Mouse (Mus musculus) CH12.LX (cell line): ENCODE measurements around the gene Dntt. TPM values are rescaled to one million over a fixed set of nuclear protein-coding genes. Genes with fewer than 3 reads are reported as not detected.
A peak's percentile ranks its signal among the peaks of the same experiment; 100 is the strongest.

Experiments
- DNase-seq: peaks from one replicate; pipeline ENCODE4 v3.0.0-alpha.2; 2013; ENCODE audit errors: extremely low read depth
- H3K27ac ChIP-seq: 2 replicates; pipeline ENCODE4 v1.5.1; 2012; ENCODE audit warnings: low read depth, mild to moderate bottlenecking, control low read depth, moderate library complexity; ENCODE audit not compliant: insufficient read depth
- H3K27me3 ChIP-seq: replicated peaks from 2 replicates; pipeline ENCODE3; 2012; ENCODE audit warnings: inconsistent platforms
- H3K36me3 ChIP-seq, 2 experiments: replicated peaks in 1 of 2; 2 replicates each; pipeline versions ENCODE3 to v1.6.1; 2012; ENCODE audit warnings: inconsistent platforms in 1 of 2, low read length in 1 of 2, mild to moderate bottlenecking in 1 of 2, mixed read lengths in 1 of 2, moderate library complexity in 1 of 2; ENCODE audit not compliant: control insufficient read depth in 1 of 2, insufficient read depth in 1 of 2
- H3K4me1 ChIP-seq, 2 experiments: 2 replicates each; pipeline ENCODE4 v1.6.1; 2012; ENCODE audit warnings: inconsistent platforms in 1 of 2, moderate library complexity in 1 of 2; ENCODE audit not compliant: insufficient read depth in 2 of 2, control insufficient read depth in 1 of 2
- H3K4me2 ChIP-seq: 2 replicates; pipeline ENCODE4 v1.6.1; 2012; ENCODE audit warnings: low read depth, mild to moderate bottlenecking, control low read depth; ENCODE audit not compliant: poor library complexity, insufficient read depth, severe bottlenecking
- H3K4me3 ChIP-seq, 3 experiments: fragments of 150-350 bp in 1 of 3; sonication (generic) in 1 of 3; replicated peaks in 1 of 3; 2 replicates each; pipeline versions ENCODE3 to v1.5.1; 2011 to 2012; ENCODE audit warnings: low read depth in 2 of 3, low read length in 2 of 3, mild to moderate bottlenecking in 2 of 3, moderate library complexity in 2 of 3, control low read depth in 1 of 3, improper control_type of control experiment in 1 of 3, inconsistent platforms in 1 of 3, mixed read lengths in 1 of 3; ENCODE audit not compliant: poor library complexity in 1 of 3
- H3K79me2 ChIP-seq: replicated peaks from 2 replicates; pipeline ENCODE4 v1.6.1; 2012; ENCODE audit warnings: mild to moderate bottlenecking, moderate library complexity; ENCODE audit not compliant: control insufficient read depth, poor library complexity, insufficient read depth, severe bottlenecking; ENCODE audit errors: extremely low read depth
- H3K9ac ChIP-seq: 2 replicates; pipeline ENCODE4 v1.6.1; 2012; ENCODE audit warnings: low read depth, mild to moderate bottlenecking, control low read depth, moderate library complexity; ENCODE audit not compliant: insufficient read depth
- H3K9me3 ChIP-seq: replicated peaks from 2 replicates; pipeline ENCODE3; 2012; ENCODE audit warnings: low read length, inconsistent platforms, mixed read lengths
- CHD1 ChIP-seq: IDR thresholded peaks from 2 replicates; pipeline ENCODE4 v1.6.1; 2012; ENCODE audit warnings: low read depth, low read length, improper control_type of control experiment, inconsistent platforms
- CTCF ChIP-seq, 2 experiments: IDR thresholded peaks in 1 of 2; conservative IDR thresholded peaks in 1 of 2; 2 replicates each; pipeline ENCODE4 v1.5.1; 2011 to 2012; ENCODE audit warnings: low read depth in 2 of 2, low read length in 2 of 2, improper control_type of control experiment in 1 of 2, inconsistent platforms in 1 of 2, mild to moderate bottlenecking in 1 of 2, moderate library complexity in 1 of 2
- E2F4 ChIP-seq: IDR thresholded peaks from 2 replicates; pipeline ENCODE4 v1.6.1; 2011; ENCODE audit warnings: low read depth, low read length, improper control_type of control experiment; ENCODE audit not compliant: insufficient replicate concordance
- ETS1 ChIP-seq: conservative IDR thresholded peaks from 2 replicates; pipeline ENCODE4 v1.6.1; 2012; ENCODE audit warnings: low read depth, mild to moderate bottlenecking, inconsistent platforms, low read length, improper control_type of control experiment, moderate library complexity
- GABPA ChIP-seq: IDR thresholded peaks from 2 replicates; pipeline ENCODE4 v1.6.1; 2012; ENCODE audit warnings: low read depth, low read length, improper control_type of control experiment, inconsistent platforms; ENCODE audit not compliant: insufficient replicate concordance
- HCFC1 ChIP-seq: IDR thresholded peaks from 2 replicates; pipeline ENCODE4 v1.6.1; 2012; ENCODE audit warnings: low read depth, mild to moderate bottlenecking, inconsistent platforms, low read length, improper control_type of control experiment
- JUND ChIP-seq: conservative IDR thresholded peaks from 2 replicates; pipeline ENCODE4 v1.6.1; 2011; ENCODE audit warnings: low read depth, low read length, improper control_type of control experiment
- KAT2A ChIP-seq: IDR thresholded peaks from 2 replicates; pipeline ENCODE4 v1.6.1; 2012; ENCODE audit warnings: low read length, improper control_type of control experiment, inconsistent platforms; ENCODE audit not compliant: insufficient replicate concordance
- MAFK ChIP-seq: IDR thresholded peaks from 2 replicates; pipeline ENCODE4 v1.6.1; 2011; ENCODE audit warnings: low read length, improper control_type of control experiment; ENCODE audit not compliant: insufficient replicate concordance
- MAX ChIP-seq: IDR thresholded peaks from 2 replicates; pipeline ENCODE4 v1.6.1; 2011; ENCODE audit warnings: low read length, improper control_type of control experiment
- MAZ ChIP-seq: IDR thresholded peaks from 2 replicates; pipeline ENCODE4 v1.6.1; 2012; ENCODE audit warnings: low read depth, mild to moderate bottlenecking, inconsistent platforms, low read length, improper control_type of control experiment, moderate library complexity
- MXI1 ChIP-seq: IDR thresholded peaks from 2 replicates; pipeline ENCODE4 v1.6.1; 2011; ENCODE audit warnings: mild to moderate bottlenecking, low read depth, low read length, improper control_type of control experiment
- MYC ChIP-seq: IDR thresholded peaks from 2 replicates; pipeline ENCODE4 v1.6.1; 2011; ENCODE audit warnings: low read depth, mild to moderate bottlenecking, improper control_type of control experiment, low read length
- NELFE ChIP-seq: IDR thresholded peaks from 2 replicates; pipeline ENCODE4 v1.6.1; 2011; ENCODE audit warnings: low read depth, low read length, improper control_type of control experiment
- POLR2A ChIP-seq: IDR thresholded peaks from 2 replicates; pipeline ENCODE4 v1.6.1; 2011; ENCODE audit warnings: low read depth, mild to moderate bottlenecking, improper control_type of control experiment, low read length
- POLR2AphosphoS2 ChIP-seq: IDR thresholded peaks from 2 replicates; pipeline ENCODE4 v1.6.1; 2011; ENCODE audit warnings: low read depth, low read length, improper control_type of control experiment
- RAD21 ChIP-seq: IDR thresholded peaks from 2 replicates; pipeline ENCODE4 v1.6.1; 2011; ENCODE audit warnings: low read depth, mild to moderate bottlenecking, low read length, improper control_type of control experiment, moderate library complexity
- RCOR1 ChIP-seq: conservative IDR thresholded peaks from 2 replicates; pipeline ENCODE4 v1.6.1; 2012; ENCODE audit warnings: low read depth, mild to moderate bottlenecking, inconsistent platforms, low read length, improper control_type of control experiment
- SIN3A ChIP-seq: IDR thresholded peaks from 2 replicates; pipeline ENCODE4 v1.6.1; 2012; ENCODE audit warnings: low read length, improper control_type of control experiment, inconsistent platforms
- SMC3 ChIP-seq: IDR thresholded peaks from 2 replicates; pipeline ENCODE4 v1.6.1; 2011; ENCODE audit warnings: low read depth, low read length, improper control_type of control experiment
- UBTF ChIP-seq: IDR thresholded peaks from 2 replicates; pipeline ENCODE4 v1.6.1; 2012; ENCODE audit warnings: low read depth, mild to moderate bottlenecking, inconsistent platforms, low read length, improper control_type of control experiment, moderate library complexity
- USF1 ChIP-seq: IDR thresholded peaks from 2 replicates; pipeline ENCODE4 v1.6.1; 2014; ENCODE audit warnings: low read depth, mild to moderate bottlenecking, inconsistent platforms, low read length, improper control_type of control experiment
- USF2 ChIP-seq: conservative IDR thresholded peaks from 2 replicates; pipeline ENCODE4 v1.6.1; 2011; ENCODE audit warnings: low read depth, low read length, improper control_type of control experiment
- ZC3H11A ChIP-seq: IDR thresholded peaks from 2 replicates; pipeline ENCODE4 v1.6.1; 2012; ENCODE audit warnings: low read depth, mild to moderate bottlenecking, inconsistent platforms, low read length, improper control_type of control experiment
- ZKSCAN1 ChIP-seq: IDR thresholded peaks from 2 replicates; pipeline ENCODE4 v1.6.1; 2012; ENCODE audit warnings: low read depth, inconsistent platforms, low read length, improper control_type of control experiment, borderline replicate concordance
- ZMIZ1 ChIP-seq: IDR thresholded peaks from 2 replicates; pipeline ENCODE4 v1.6.1; 2012; ENCODE audit warnings: low read depth, mild to moderate bottlenecking, inconsistent platforms, low read length, improper control_type of control experiment
- dilution Hi-C: fragments of 300-500 bp; cut with MboI; formaldehyde crosslinking; loops from 2 replicates; pipeline ENCODE4 v1.14.3; 2020; ENCODE audit warnings: low sequenced_read_pairs; ENCODE audit not compliant: extremely low pct_unique_long_range_greater_than_20kb, extremely low pct_ligation_motif_present
- in situ Hi-C: fragments of 300-500 bp; cut with MboI; formaldehyde crosslinking; loops from 3 replicates; pipeline ENCODE4 v1.14.3; 2019; ENCODE audit warnings: low sequenced_read_pairs, low pct_ligation_motif_present, low pct_unique_long_range_greater_than_20kb, mixed read lengths
- polyA plus RNA-seq: library from polyadenylated mRNA; unstranded; fragments of >175 nt; gene quantifications from 2 replicates; pipeline ENCODE4 v1.2.1, GENCODE M21; 2012; ENCODE audit warnings: low read depth; ENCODE audit not compliant: insufficient read length
- total RNA-seq, 2 experiments: library from RNA; depleted of rRNA; stranded (reverse); fragments of 300-350 nt in 1 of 2; fragments of >200 nt in 1 of 2; gene quantifications; 2 replicates each; pipeline ENCODE4 v1.2.3; 2012 to 2014

The Dntt gene
- total and polyA plus RNA-seq, 3 experiments: 0.13 TPM; not detected in 2

DNA sequence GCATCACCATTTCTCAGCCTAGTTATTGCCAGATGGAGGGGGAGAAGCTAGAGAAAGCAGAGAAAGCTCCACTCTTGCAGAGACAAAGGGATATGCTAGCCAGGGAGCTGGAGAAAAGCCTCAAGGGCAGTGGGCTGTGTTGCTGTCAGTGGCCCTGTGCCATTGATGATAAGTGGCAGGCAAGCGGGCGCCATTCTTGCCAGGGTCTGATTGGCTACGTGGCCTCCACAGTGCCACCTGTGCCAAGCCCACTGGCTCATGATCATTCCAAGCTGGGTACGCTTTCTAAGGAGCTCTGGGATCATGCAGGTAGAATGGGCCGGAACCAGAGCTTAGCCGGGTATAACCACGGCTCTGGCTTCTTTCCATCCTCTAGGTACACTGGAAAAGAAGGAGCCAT is 71.8 kb downstream of the Dntt start:
- H3K4me2 ChIP-seq: no peak overlapping the region
- H3K36me3 ChIP-seq: no peaks in the 10 kb centered on the region
- in situ Hi-C loops (no loop called here), dilution Hi-C loops (no loop called here)
- H3K9ac ChIP-seq: no peak overlapping the region
- TF ChIP-seq KAT2A (no peak), ZMIZ1 (no peak), POLR2A (no peak), SIN3A (no peak), USF1 (no peak), MAZ (no peak), MAFK (no peak), UBTF (no peak)
- peaks cover 29% of the 10 kb centered on the region for H3K27me3 ChIP-seq
- no peak for DNase-seq
- peaks cover 3 to 13% of the 10 kb centered on the region in 2 experiments; a peak in 3 of 4 replicates for H3K4me1 ChIP-seq
- no peak overlapping the region for H3K27ac ChIP-seq
- no peaks in the 10 kb centered on the region for H3K79me2 ChIP-seq
- H3K4me3 ChIP-seq: no peak overlapping the region
- no peaks in the 10 kb centered on the region for H3K9me3 ChIP-seq

DNA sequence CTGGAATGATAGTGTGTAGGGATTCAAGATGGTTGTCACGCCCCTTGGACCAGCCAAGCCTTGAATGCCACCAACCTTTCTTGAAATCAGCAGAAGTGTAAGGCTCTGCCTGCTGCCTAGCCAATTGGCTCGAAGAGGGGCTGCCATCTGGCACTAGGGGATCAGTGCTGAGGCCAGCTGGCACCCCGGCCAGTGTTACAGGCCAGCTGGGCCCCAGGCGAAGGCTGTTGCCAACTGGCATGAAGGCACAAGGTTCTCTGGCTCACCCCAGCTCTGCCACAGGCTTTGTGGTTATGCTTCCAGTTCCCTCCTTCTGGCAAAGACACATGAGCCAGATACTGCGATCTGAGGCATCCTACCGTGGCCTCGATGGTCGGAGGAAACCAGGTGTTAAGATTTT is 72.3 kb downstream of the Dntt start:
- no peak overlapping the region for H3K4me2 ChIP-seq
- no peaks in the 10 kb centered on the region for H3K36me3 ChIP-seq
- dilution Hi-C loops (no loop called here), in situ Hi-C loops (no loop called here)
- no peaks in the 10 kb centered on the region for H3K79me2 ChIP-seq
- no peak overlapping the region for H3K27ac ChIP-seq
- peaks cover 26% of the 10 kb centered on the region for H3K27me3 ChIP-seq
- no peak for DNase-seq
- H3K9me3 ChIP-seq: no peaks in the 10 kb centered on the region
- TF ChIP-seq MAX (no peak), UBTF (no peak), POLR2AphosphoS2 (no peak), ZMIZ1 (no peak), SIN3A (no peak), CHD1 (no peak)
- TF ChIP-seq, all 38 proteins: peak for 0
- no peak overlapping the region for H3K4me3 ChIP-seq
- H3K4me1 ChIP-seq: peaks cover 3 to 13% of the 10 kb centered on the region in 2 experiments; a peak in 3 of 4 replicates
- H3K9ac ChIP-seq: no peak overlapping the region

DNA sequence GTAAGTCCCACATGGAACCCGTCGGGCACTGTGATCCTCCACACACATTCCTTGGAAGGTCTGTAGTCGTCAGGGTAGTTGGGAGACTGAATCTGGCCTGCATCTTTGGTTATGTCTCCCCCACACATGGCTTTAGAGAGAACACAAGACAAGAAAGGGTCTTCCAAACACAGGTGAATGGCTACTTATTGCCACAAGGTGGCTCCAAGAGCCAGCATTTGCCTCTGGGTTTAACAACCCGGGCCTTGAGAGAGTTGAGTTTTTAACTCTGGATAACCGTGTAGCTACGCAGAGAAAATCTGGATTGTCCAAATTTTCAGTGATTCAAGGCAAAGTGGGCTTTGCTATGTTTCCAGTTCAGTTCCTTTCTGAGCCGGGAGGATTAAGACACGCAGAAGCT is 75.8 kb downstream of the Dntt start:
- no peaks in the 10 kb centered on the region for H3K36me3 ChIP-seq
- H3K4me2 ChIP-seq: no peak overlapping the region
- DNase-seq: peak; percentile 48
- H3K27ac ChIP-seq: no peak overlapping the region
- H3K4me3 ChIP-seq: no peak overlapping the region
- H3K4me1 ChIP-seq: peaks cover 0 to 6% of the 10 kb centered on the region in 2 experiments; a peak in 2 of 4 replicates
- in situ Hi-C loops (no loop called here), dilution Hi-C loops (no loop called here)
- H3K9me3 ChIP-seq: no peaks in the 10 kb centered on the region
- H3K79me2 ChIP-seq: no peaks in the 10 kb centered on the region
- no peak overlapping the region for H3K9ac ChIP-seq
- H3K27me3 ChIP-seq: peaks cover 17% of the 10 kb centered on the region
- TF ChIP-seq SMC3 (peak; percentile 68), MYC (no peak), CHD1 (no peak), HCFC1 (no peak), JUND (no peak), E2F4 (no peak), SIN3A (no peak), MAFK (no peak), USF2 (no peak), RCOR1 (no peak), RAD21 (peak; percentile 87), ZKSCAN1 (no peak), KAT2A (no peak), POLR2A (no peak), GABPA (no peak), NELFE (no peak), POLR2AphosphoS2 (no peak), CTCF (conservative IDR thresholded peaks at IDR 0.05 in 1 of 2, IDR thresholded peaks at IDR 0.05 in 1 of 2; ENCODE audit: low read depth in 2 of 2, low read length in 2 of 2) (peak; percentile 60 to 82), MXI1 (no peak), MAX (no peak), ETS1 (no peak), ZC3H11A (no peak), UBTF (no peak), USF1 (no peak)
